Mouse (Mus musculus): ENCODE results near the gene Dbx2. TPM values are rescaled to one million over a fixed set of nuclear protein-coding genes. Genes with fewer than 3 reads are reported as not detected.

The Dbx2 gene
- total RNA-seq (2012; rRNA removed) (0.04 and 0.10 TPM in 2 replicates), polyA plus RNA-seq (2012; ENCODE audit: insufficient read depth in 1 of 2, insufficient read length in 2 of 2, low read depth in 1 of 2, low replicate concordance in 2 of 2, missing spikeins in 1 of 2) (under 1 TPM in 1 of 2 experiments, not detected in 1; 0.15 TPM)

DNA sequence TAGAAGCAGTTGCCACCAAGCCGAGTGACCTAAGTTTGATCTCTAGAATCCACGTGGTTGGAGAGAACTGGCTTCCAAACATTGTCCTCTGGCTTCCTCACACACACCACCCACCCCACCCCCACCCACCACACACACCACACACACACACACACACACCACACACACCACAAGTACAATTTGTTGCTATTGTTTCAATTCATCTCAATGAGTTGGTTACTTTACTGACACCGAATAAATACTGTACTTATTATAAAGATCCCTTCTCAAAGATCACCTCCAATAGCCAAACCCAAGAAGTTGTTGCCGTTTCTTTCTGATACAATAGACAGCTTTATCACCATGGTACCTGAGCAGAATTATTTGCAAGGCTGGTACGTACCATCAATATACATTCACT lies at the start of gene Dbx2:
TSS of gene Dbx2 (minus strand) at position 101 of the 400 bp plus-strand sequence.
- TF ChIP-seq RAD21 (IDR thresholded peaks at IDR 0.05; ENCODE audit: low read depth, low read length) = no peak
- TF ChIP-seq USF1 (IDR thresholded peaks at IDR 0.05; ENCODE audit: low read depth, low read length) = no peak
- no peak for TF ChIP-seq MYC (IDR thresholded peaks at IDR 0.05; ENCODE audit: low read depth, low read length)
- no peak for TF ChIP-seq HCFC1 (IDR thresholded peaks at IDR 0.05; ENCODE audit: low read depth, low read length)
- TF ChIP-seq EP300 (IDR thresholded peaks at IDR 0.05; ENCODE audit: low read depth in 1 of 2, low read length in 2 of 2) = no peak
- TF ChIP-seq CHD2 (IDR thresholded peaks at IDR 0.05; ENCODE audit: low read length) = no peak
- TF ChIP-seq MAZ (IDR thresholded peaks at IDR 0.05; ENCODE audit: low read depth, low read length) = no peak
- no peak for TF ChIP-seq SIN3A (IDR thresholded peaks at IDR 0.05; ENCODE audit: low read length)
- TF ChIP-seq JUND (IDR thresholded peaks at IDR 0.05; ENCODE audit: low read depth, low read length) = no peak
- TF ChIP-seq KAT2A (conservative IDR thresholded peaks at IDR 0.05; ENCODE audit: low read depth, low read length) = no peak
- Histone ChIP-seq H3K27ac (ENCODE audit: control insufficient read depth, low read depth, low read length) (no peak within 1 kb of the TSS), H3K4me3 (ENCODE audit: control insufficient read depth in 1 of 2, insufficient read depth in 1 of 2, low read depth in 2 of 2, low read length in 2 of 2) (no peak within 1 kb of the TSS), H3K36me3 (ENCODE audit: control insufficient read depth in 1 of 2, insufficient read depth in 2 of 2, low read length in 2 of 2) (peaks cover 0 to 30% of the 10 kb centered on the region in 2 experiments; a peak in 2 of 4 replicates), H3K79me2 (ENCODE audit: control insufficient read depth, insufficient read depth, low read length, poor library complexity) (no peaks in the 10 kb centered on the region), H3K4me1 (ENCODE audit: control insufficient read depth in 1 of 2, insufficient read depth in 2 of 2, low read length in 2 of 2) (peaks cover 24 to 36% of the 10 kb centered on the region in 2 experiments), H3K9ac (ENCODE audit: control insufficient read depth, low read depth, low read length, poor library complexity, severe bottlenecking) (no peak within 1 kb of the TSS), H3K9me3 (replicated peaks; ENCODE audit: insufficient read depth, low read length) (no peaks in the 10 kb centered on the region), H3K27me3 (ENCODE audit: control insufficient read depth in 1 of 2, insufficient read depth in 2 of 2, low read length in 2 of 2) (no peaks in the 10 kb centered on the region)
- DNase-seq (ENCODE audit: low read depth, low spot score) = no peak

DNA sequence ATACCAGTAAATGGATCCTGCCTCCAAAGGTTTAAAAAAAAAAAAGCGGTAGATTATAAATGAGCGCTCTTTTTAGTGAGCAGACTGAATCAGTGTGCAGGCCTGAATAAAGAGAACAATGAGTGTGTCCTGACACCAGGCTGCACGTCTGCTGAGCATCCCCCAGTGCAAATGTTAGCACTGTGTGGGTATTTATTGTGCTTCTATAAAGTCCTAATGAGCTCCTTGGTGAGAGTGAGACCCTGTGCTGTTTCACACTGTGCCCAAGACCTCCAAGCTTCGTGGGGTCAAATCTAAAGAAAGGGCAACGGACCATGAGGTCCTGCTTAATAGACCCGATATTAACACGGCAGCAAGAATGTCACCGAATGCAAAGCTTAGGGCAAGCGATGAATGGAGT lies 46.4 kb upstream of the Dbx2 start:
- Histone ChIP-seq H3K9me3 (replicated peaks; ENCODE audit: insufficient read depth, low read length) (no peaks in the 10 kb centered on the region), H3K79me2 (ENCODE audit: control insufficient read depth, insufficient read depth, low read length, poor library complexity) (no peaks in the 10 kb centered on the region), H3K36me3 (ENCODE audit: control insufficient read depth in 1 of 2, insufficient read depth in 2 of 2, low read length in 2 of 2) (no peaks in the 10 kb centered on the region), H3K27me3 (ENCODE audit: control insufficient read depth in 1 of 2, insufficient read depth in 2 of 2, low read length in 2 of 2) (peaks cover 3 to 7% of the 10 kb centered on the region in 2 experiments), H3K4me3 (ENCODE audit: control insufficient read depth in 1 of 2, insufficient read depth in 1 of 2, low read depth in 2 of 2, low read length in 2 of 2) (no peak overlapping the region), H3K4me1 (ENCODE audit: control insufficient read depth in 1 of 2, insufficient read depth in 2 of 2, low read length in 2 of 2) (no peaks in the 10 kb centered on the region), H3K9ac (ENCODE audit: control insufficient read depth, low read depth, low read length, poor library complexity, severe bottlenecking) (no peak overlapping the region), H3K27ac (ENCODE audit: control insufficient read depth, low read depth, low read length) (no peak overlapping the region)
- TF ChIP-seq ZNF384 (IDR thresholded peaks at IDR 0.05; ENCODE audit: low read depth, low read length) = no peak
- TF ChIP-seq TCF12 (IDR thresholded peaks at IDR 0.05; ENCODE audit: low read depth, low read length) = no peak
- no peak for TF ChIP-seq E2F4 (IDR thresholded peaks at IDR 0.05; ENCODE audit: borderline replicate concordance, low read depth, low read length)
- TF ChIP-seq POLR2A (IDR thresholded peaks at IDR 0.05; ENCODE audit: control insufficient read depth in 1 of 2, insufficient read depth in 1 of 2, low read depth in 1 of 2, low read length in 2 of 2, poor library complexity in 1 of 2) = no peak
- TF ChIP-seq MYB (IDR thresholded peaks at IDR 0.05; ENCODE audit: low read depth, low read length) = no peak
- no peak for TF ChIP-seq ETS1 (IDR thresholded peaks at IDR 0.05; ENCODE audit: low read depth, low read length)
- no peak for TF ChIP-seq MXI1 (IDR thresholded peaks at IDR 0.05; ENCODE audit: low read depth, low read length)
- no peak for TF ChIP-seq NELFE (IDR thresholded peaks at IDR 0.05; ENCODE audit: low read depth, low read length)
- no peak for TF ChIP-seq ZKSCAN1 (IDR thresholded peaks at IDR 0.05; ENCODE audit: low read depth, low read length)
- DNase-seq (ENCODE audit: low read depth, low spot score) = no peak

Data from MEL (cell line).